In genomic region chr15:85896284-85896683, GRCm38 (mm10) we compare ENCODE assay signal across 8 mouse cellular contexts. TPM values are rescaled to one million over a fixed set of nuclear protein-coding genes. Genes with fewer than 3 reads are reported as not detected.
A peak's percentile ranks its signal among the peaks of the same experiment; 100 is the strongest.
DNase-seq lines count a peak whose midpoint lies in the region; ATAC-seq and TF ChIP-seq lines count a peak whose summit lies in the region.
"Had no signal": no experiment of that assay in that cellular context is flagged by ENCODE, and none has a peak within 500 bp of the region (broad histone marks: within the 10 kb centered on the region; RNA-seq: fewer than 3 reads in every experiment).

No protein-coding gene starts in this region.

- intact Hi-C loops in left cerebral cortex, adult 2 months (cut with DNase I) = loop anchor here (1.0 to 5.0 kb wide), 3 partner anchors 143 to 241 kb away; no protein-coding TSS in a partner anchor

- H3K9me3 ChIP-seq in forebrain, embryonic 15.5 days = no peaks in the 10 kb centered on the region
- H3K9me3 ChIP-seq in midbrain, embryonic 12.5 days = no peaks in the 10 kb centered on the region

- H3K9ac ChIP-seq in forebrain, embryonic 15.5 days (replicated peaks) = no peak overlapping the region
- H3K9ac ChIP-seq in midbrain, embryonic 12.5 days (replicated peaks) = no peak overlapping the region

- H3K4me1 ChIP-seq in forebrain, embryonic 15.5 days = peaks cover 23% of the 10 kb centered on the region
- H3K4me1 ChIP-seq in midbrain, embryonic 12.5 days = peaks cover 6% of the 10 kb centered on the region; the same call in 1 of the 2 replicates

- peaks cover 50% of the 10 kb centered on the region for H3K36me3 ChIP-seq in forebrain, embryonic 15.5 days
- H3K36me3 ChIP-seq in midbrain, embryonic 12.5 days = peaks cover 89% of the 10 kb centered on the region

- no peak overlapping the region for H3K27ac ChIP-seq in forebrain, embryonic 15.5 days (replicated peaks)
- H3K27ac ChIP-seq in left cerebral cortex, adult 2 months = no peak overlapping the region
- H3K27ac ChIP-seq in midbrain, embryonic 12.5 days (replicated peaks) = no peak overlapping the region
- H3K27ac ChIP-seq: macrophage had no signal

- ATAC-seq in forebrain, embryonic 15.5 days (replicated peaks) = peak; percentile 41
- ATAC-seq in inflammation-experienced regulatory T-cells, adult 6 months = peak; percentile 73
- 0 out of 2 replicates have a peak, but pooled peaks have one; percentile 56 for ATAC-seq in midbrain, embryonic 12.5 days (ENCODE audit: low FRiP score, low read depth)

- H3K4me3 ChIP-seq in forebrain, embryonic 15.5 days = no peak overlapping the region
- no peak overlapping the region for H3K4me3 ChIP-seq in left cerebral cortex, adult 2 months
- H3K4me3 ChIP-seq in midbrain, embryonic 12.5 days = no peak overlapping the region

- peak; percentile 67 for DNase-seq in T-cell, adult 2 months (ENCODE audit: low spot score)
- DNase-seq in cerebellum, adult 11 months = peak; percentile 70
- DNase-seq in left cerebral cortex, adult 2 months (ENCODE audit: extremely low spot score in 1 of 2, low spot score in 2 of 2) = peak; percentile 76 to 87
- peak; percentile 78 to 88 for DNase-seq in spleen, postnatal 10 days (ENCODE audit: low spot score in 2 of 2)

- 10% methylated on average over 8 of the region's 8 CpGs for WGBS in forebrain, embryonic 15.5 days
- 18% methylated on average over 8 of the region's 8 CpGs for WGBS in midbrain, embryonic 12.5 days

- no peak overlapping the region for H3K4me2 ChIP-seq in forebrain, embryonic 15.5 days (replicated peaks)
- H3K4me2 ChIP-seq in midbrain, embryonic 12.5 days (replicated peaks) = no peak overlapping the region

- no peaks in the 10 kb centered on the region for H3K27me3 ChIP-seq in forebrain, embryonic 15.5 days
- no peaks in the 10 kb centered on the region for H3K27me3 ChIP-seq in midbrain, embryonic 12.5 days

- TF ChIP-seq CTCF in left cerebral cortex, adult 2 months (IDR thresholded peaks at IDR 0.05) = peak; percentile 87

RNA-seq across cellular contexts. Expression of gene Trmu, which starts 17.2 kb away (rescaled TPM):
- polyA plus RNA-seq in forebrain, embryonic 15.5 days (2015; fragmentation: Nextera tagmentation; extraction: Ambion mirVana) = 51.6 and 54.0 TPM in 2 replicates
- 10 to 100 TPM; 18.7 to 47.2 (median 39.6) TPM for polyA plus RNA-seq in inflammation-experienced regulatory T-cells, adult 6 months (2017; shearing (Covaris generic))
- total RNA-seq in left cerebral cortex, adult 2 months (2021) = 10 to 100 TPM; 29.9 to 33.8 TPM
- polyA plus RNA-seq in midbrain, embryonic 12.5 days (2016; fragmentation: Nextera tagmentation; extraction: Ambion mirVana) = 42.9 and 47.3 TPM in 2 replicates

RNA-seq across cellular contexts. Expression of gene Gtse1, which starts 36.7 kb away (rescaled TPM):
- polyA plus RNA-seq in forebrain, embryonic 15.5 days (2015; fragmentation: Nextera tagmentation; extraction: Ambion mirVana) = 14.6 and 15.7 TPM in 2 replicates
- 10 to 100 TPM in 1 of 3 experiments, 1 to 10 TPM in 2; 2.5 to 20.7 (median 2.9) TPM for polyA plus RNA-seq in inflammation-experienced regulatory T-cells, adult 6 months (2017; shearing (Covaris generic))
- under 1 TPM; 0.25 to 0.33 TPM for total RNA-seq in left cerebral cortex, adult 2 months (2021)
- polyA plus RNA-seq in midbrain, embryonic 12.5 days (2016; fragmentation: Nextera tagmentation; extraction: Ambion mirVana) = 35.0 and 36.7 TPM in 2 replicates
